Mouse (Mus musculus) midbrain, embryonic 13.5 days (tissue): Measurements from ENCODE around the gene Oxtr. TPM values are rescaled to one million over a fixed set of nuclear protein-coding genes. Genes with fewer than 3 reads are reported as not detected.

Source experiments
- polyA plus RNA-seq: library from polyadenylated mRNA; unstranded; fragments of >200 nt; fragmentation: Nextera tagmentation; extraction: Ambion mirVana; gene quantifications from 2 replicates; pipeline ENCODE4 v1.2.1, GENCODE M21; 2015

Gene Oxtr
- polyA plus RNA-seq, 1 experiment from 2014 or later, result 0.26 TPM

Other genes with a start within 250 kb of the Oxtr start
- 12.3 and 17.5 TPM in 2 replicates for gene Lmcd1, start 216.2 kb downstream of the Oxtr start, polyA plus RNA-seq
- 0.23 TPM in 1 of 2 replicates, not detected in the other for gene Ssu2, start 101.9 kb downstream of the Oxtr start, polyA plus RNA-seq
- gene Cav3, start 30.4 kb downstream of the Oxtr start, polyA plus RNA-seq, result not detected in 2 replicates
- 18.6 and 19.5 TPM in 2 replicates for gene Rad18, start 206.7 kb upstream of the Oxtr start, polyA plus RNA-seq